Mouse (Mus musculus) midbrain, embryonic 12.5 days (tissue): ENCODE measurements around the gene Ctnna2. TPM values are rescaled to one million over a fixed set of nuclear protein-coding genes. Genes with fewer than 3 reads are reported as not detected.

Source experiments
- ATAC-seq: fragments of 200-750 bp; cut with Nextera tagmentation; 2 replicates; pipeline ENCODE4 v1.8.0; 2017; ENCODE audit warnings: low read depth, moderate TSS enrichment, moderate library complexity; ENCODE audit not compliant: low FRiP score
- H3K27ac ChIP-seq: fragments of 300-500 bp; sonication (generic); replicated peaks from 2 replicates; pipeline ENCODE4 v1.5.1; 2016; ENCODE audit warnings: mild to moderate bottlenecking
- H3K27me3 ChIP-seq: fragments of 300-500 bp; sonication (generic); 2 replicates; pipeline ENCODE4 v1.6.1; 2016; ENCODE audit warnings: mild to moderate bottlenecking
- H3K36me3 ChIP-seq: fragments of 300-500 bp; sonication (generic); 2 replicates; pipeline ENCODE4 v1.6.1; 2016
- H3K4me1 ChIP-seq: fragments of 300-500 bp; sonication (generic); 2 replicates; pipeline ENCODE4 v1.6.1; 2016
- H3K4me2 ChIP-seq: fragments of 300-500 bp; sonication (generic); replicated peaks from 2 replicates; pipeline ENCODE4 v1.6.1; 2016; ENCODE audit warnings: mild to moderate bottlenecking, moderate library complexity
- H3K4me3 ChIP-seq: fragments of 300-500 bp; sonication (generic); 2 replicates; pipeline ENCODE4 v1.5.1; 2016; ENCODE audit warnings: mild to moderate bottlenecking
- H3K9ac ChIP-seq: fragments of 300-500 bp; sonication (generic); replicated peaks from 2 replicates; pipeline ENCODE4 v1.6.1; 2016; ENCODE audit warnings: mild to moderate bottlenecking, moderate library complexity
- H3K9me3 ChIP-seq: fragments of 300-500 bp; sonication (generic); 2 replicates; pipeline ENCODE4 v1.6.1; 2016; ENCODE audit warnings: mild to moderate bottlenecking
- WGBS: fragments of 180-500 bp; shearing (Covaris S2); methylation state at CpG from one replicate; pipeline ENCODE4 v1.1.7; 2016; 5-methylcytosine and 5-hydroxymethylcytosine counted together
- polyA plus RNA-seq: library from polyadenylated mRNA; unstranded; fragments of >200 nt; fragmentation: Nextera tagmentation; extraction: Ambion mirVana; gene quantifications from 2 replicates; pipeline ENCODE4 v1.2.1, GENCODE M21; 2016

Gene Ctnna2
- polyA plus RNA-seq, 1 experiment from 2014 or later, result 82.0 TPM

GRCm38 (mm10) chr6:76908086-76908485 lies 1071.4 kb downstream of the Ctnna2 start:
- H3K27me3 ChIP-seq, result no peaks in the 10 kb centered on the region
- ATAC-seq, result no peak
- no peaks in the 10 kb centered on the region for H3K36me3 ChIP-seq
- no peaks in the 10 kb centered on the region for H3K4me1 ChIP-seq
- no peak overlapping the region for H3K4me3 ChIP-seq
- H3K4me2 ChIP-seq, result no peak overlapping the region
- H3K27ac ChIP-seq, result no peak overlapping the region
- no peaks in the 10 kb centered on the region for H3K9me3 ChIP-seq
- no peak overlapping the region for H3K9ac ChIP-seq
- 83% methylated on average over 4 of the region's 4 CpGs for WGBS

- Histone ChIP-seq H3K9ac (no peak overlapping the region), H3K36me3 (no peaks in the 10 kb centered on the region), H3K4me3 (no peak overlapping the region), H3K4me1 (no peaks in the 10 kb centered on the region), H3K4me2 (no peak overlapping the region), H3K9me3 (no peaks in the 10 kb centered on the region), H3K27me3 (no peaks in the 10 kb centered on the region), H3K27ac (no peak overlapping the region)
- WGBS, result 83% methylated on average over 1 of the region's 1 CpGs
- no peak for ATAC-seq
These were observed 1082.3 kb downstream of the Ctnna2 start for GRCm38 (mm10) chr6:76897156-76897555.
